Mouse (Mus musculus) layer of hippocampus, postnatal 14 days (tissue): ENCODE measurements around the gene Slc22a21. TPM values are rescaled to one million over a fixed set of nuclear protein-coding genes. Genes with fewer than 3 reads are reported as not detected.
"Not testable (repeated sequence)": the region's sequence is repeated elsewhere in the genome, so short reads cannot be mapped to it uniquely, and the experiment has no call there.

Experiments
- DNase-seq, 2 experiments: peaks; one replicate each; pipeline ENCODE4 v3.0.0; 2021 to 2022; ENCODE audit warnings: low spot score in 2 of 2, mixed read lengths in 1 of 2
- total RNA-seq, 2 experiments: library from RNA; stranded (reverse); gene quantifications; 2 replicates each; pipeline ENCODE4 v1.2.3; 2021

The Slc22a21 gene
- total RNA-seq, 2 experiments from 2014 or later = 2.9 to 4.2 TPM

- DNase-seq = peak; percentile 56 to 82
Measured at GRCm38 (mm10) chr11:54002761-54003717, 22.9 kb upstream of the Slc22a21 start.

- peak; percentile 66 to 69 for DNase-seq
Measured at GRCm38 (mm10) chr11:54002147-54002760, 22.1 kb upstream of the Slc22a21 start.

- DNase-seq = no peak
Measured at GRCm38 (mm10) chr11:53997661-53998060, 17.5 kb upstream of the Slc22a21 start.

- no peak for DNase-seq
Measured at GRCm38 (mm10) chr11:53992264-53992663, 12.1 kb upstream of the Slc22a21 start.

- DNase-seq = no peak
Measured at GRCm38 (mm10) chr11:53989232-53989631, 9.1 kb upstream of the Slc22a21 start.

GRCm38 (mm10) chr11:53988081-53988480 is 7.9 kb upstream of the Slc22a21 start:
- DNase-seq = no peak

GRCm38 (mm10) chr11:53981396-53981795 is 1.3 kb upstream of the Slc22a21 start:
- DNase-seq = no peak

- not testable (repeated sequence) for DNase-seq
Measured at GRCm38 (mm10) chr11:53979456-53979787, 710 bp downstream of the Slc22a21 start.

- no peak for DNase-seq
Measured at GRCm38 (mm10) chr11:53977672-53978071, 2.5 kb downstream of the Slc22a21 start.

- no peak for DNase-seq
Measured at GRCm38 (mm10) chr11:53975559-53975958, 4.6 kb downstream of the Slc22a21 start.

GRCm38 (mm10) chr11:53958984-53959383 is 21.1 kb downstream of the Slc22a21 start:
- peak in 1 of 2 experiments; percentile 15 for DNase-seq

- not testable (repeated sequence) for DNase-seq
Measured at GRCm38 (mm10) chr11:53958176-53958575, 22.0 kb downstream of the Slc22a21 start.

- DNase-seq = no peak
Measured at GRCm38 (mm10) chr11:53956636-53957035, 23.5 kb downstream of the Slc22a21 start.

GRCm38 (mm10) chr11:53954653-53955052 is 25.5 kb downstream of the Slc22a21 start:
- no peak for DNase-seq

- DNase-seq = not testable (repeated sequence)
Measured at GRCm38 (mm10) chr11:53950133-53950532, 30.0 kb downstream of the Slc22a21 start.

- DNase-seq = not testable (repeated sequence)
Measured at GRCm38 (mm10) chr11:53931944-53932318, 48.2 kb downstream of the Slc22a21 start.

GRCm38 (mm10) chr11:53931091-53931943 is 48.8 kb downstream of the Slc22a21 start:
- peak; percentile 66 to 75 for DNase-seq

- DNase-seq = no peak
Measured at GRCm38 (mm10) chr11:53929741-53930140, 50.4 kb downstream of the Slc22a21 start.

GRCm38 (mm10) chr11:53928585-53928984 is 51.5 kb downstream of the Slc22a21 start:
- DNase-seq = no peak

- no peak for DNase-seq
Measured at GRCm38 (mm10) chr11:53926303-53926702, 53.8 kb downstream of the Slc22a21 start.

GRCm38 (mm10) chr11:53918851-53919250 is 61.3 kb downstream of the Slc22a21 start:
- no peak for DNase-seq
